23 mouse cellular contexts compared by ENCODE assay signal in genomic region chr5:88727593-88728144, GRCm38 (mm10). TPM values are rescaled to one million over a fixed set of nuclear protein-coding genes. Genes with fewer than 3 reads are reported as not detected.
A peak's percentile ranks its signal among the peaks of the same experiment; 100 is the strongest.
DNase-seq lines count a peak whose midpoint lies in the region; ATAC-seq and TF ChIP-seq lines count a peak whose summit lies in the region.
"Had no signal": no experiment of that assay in that cellular context is flagged by ENCODE, and none has a peak within 500 bp of the region (broad histone marks: within the 10 kb centered on the region; RNA-seq: fewer than 3 reads in every experiment).

No protein-coding gene starts in this region.

- ATAC-seq in liver, embryonic 13.5 days (ENCODE audit: low read depth), result no peak
- no peak for ATAC-seq in liver, embryonic 12.5 days
- ATAC-seq in intestine, embryonic 15.5 days, result peak; percentile 41; the same call in 1 of the 2 replicates
- ATAC-seq: forebrain, postnatal 0 days; hindbrain, postnatal 0 days; Patski had no signal

- no peaks in the 10 kb centered on the region for H3K27me3 ChIP-seq in liver, embryonic 13.5 days
- H3K27me3 ChIP-seq in liver, embryonic 12.5 days (replicated peaks), result no peaks in the 10 kb centered on the region
- no peaks in the 10 kb centered on the region for H3K27me3 ChIP-seq in CH12.LX (replicated peaks)
- no peaks in the 10 kb centered on the region for H3K27me3 ChIP-seq in intestine, embryonic 15.5 days (replicated peaks)
- H3K27me3 ChIP-seq in midbrain, embryonic 10.5 days (ENCODE audit: low read depth, poor library complexity, severe bottlenecking), result no peaks in the 10 kb centered on the region
- H3K27me3 ChIP-seq: embryonic facial prominence, embryonic 13.5 days; Patski; stomach, embryonic 15.5 days had no signal

- no peak for DNase-seq in liver, embryonic 13.5 days
- no peak for DNase-seq in CH12.LX (ENCODE audit: extremely low read depth)
- DNase-seq in lung, postnatal 25 days (ENCODE audit: low spot score), result no peak
- DNase-seq in midbrain, embryonic 10.5 days (ENCODE audit: low spot score), result no peak
- no peak for DNase-seq in frontal cortex, postnatal 25 days (ENCODE audit: low spot score in 2 of 2)
- DNase-seq: adrenal gland, postnatal 36 days; cerebellum, adult 2 months; forebrain, postnatal 0 days; gastrocnemius, postnatal 10 days; heart, postnatal 4 days; left cerebral cortex, postnatal 4 days; lung, adult 18-20 months; midbrain, embryonic 14.5 days; spleen, adult 18-20 months had no signal

- no peak overlapping the region for H3K4me3 ChIP-seq in liver, embryonic 13.5 days (replicated peaks)
- H3K4me3 ChIP-seq in liver, embryonic 12.5 days, result no peak overlapping the region
- H3K4me3 ChIP-seq in CH12.LX (replicated peaks in 1 of 3; ENCODE audit: low read depth in 2 of 3, low read length in 2 of 3, poor library complexity in 1 of 3), result no peak overlapping the region
- H3K4me3 ChIP-seq in intestine, embryonic 15.5 days (replicated peaks), result no peak overlapping the region
- no peak overlapping the region for H3K4me3 ChIP-seq in midbrain, embryonic 10.5 days
- H3K4me3 ChIP-seq: embryonic facial prominence, embryonic 13.5 days; layer of hippocampus, adult 2 months; stomach, embryonic 15.5 days had no signal

- H3K4me1 ChIP-seq in liver, embryonic 13.5 days (replicated peaks), result peaks cover 53% of the 10 kb centered on the region
- peaks cover 53% of the 10 kb centered on the region for H3K4me1 ChIP-seq in liver, embryonic 12.5 days
- H3K4me1 ChIP-seq in CH12.LX (ENCODE audit: control insufficient read depth in 1 of 2, insufficient read depth in 2 of 2), result peaks cover 4 to 22% of the 10 kb centered on the region in 2 experiments; a peak in 2 of 4 replicates
- H3K4me1 ChIP-seq in intestine, embryonic 15.5 days (replicated peaks), result 0 out of 2 replicates have a peak, but pooled peaks cover 2% of the 10 kb centered on the region
- H3K4me1 ChIP-seq in midbrain, embryonic 10.5 days, result peaks cover 7% of the 10 kb centered on the region

- H3K9me3 ChIP-seq in liver, embryonic 13.5 days (replicated peaks), result no peaks in the 10 kb centered on the region
- no peaks in the 10 kb centered on the region for H3K9me3 ChIP-seq in liver, embryonic 12.5 days (replicated peaks)
- no peaks in the 10 kb centered on the region for H3K9me3 ChIP-seq in CH12.LX (replicated peaks; ENCODE audit: low read length)
- H3K9me3 ChIP-seq in intestine, embryonic 15.5 days, result no peaks in the 10 kb centered on the region
- H3K9me3 ChIP-seq in midbrain, embryonic 10.5 days (replicated peaks), result no peaks in the 10 kb centered on the region
- H3K9me3 ChIP-seq: embryonic facial prominence, embryonic 13.5 days; stomach, embryonic 15.5 days had no signal

- no peak for TF ChIP-seq POLR2A in CH12.LX (IDR thresholded peaks at IDR 0.05; ENCODE audit: low read depth, low read length)

- no peak for TF ChIP-seq CTCF in CH12.LX (conservative IDR thresholded peaks at IDR 0.05 in 1 of 2, IDR thresholded peaks at IDR 0.05 in 1 of 2; ENCODE audit: low read depth in 2 of 2, low read length in 2 of 2)

- TF ChIP-seq EP300 in CH12.LX (IDR thresholded peaks at IDR 0.05; ENCODE audit: low read length), result no peak

- no peak for TF ChIP-seq RAD21 in CH12.LX (IDR thresholded peaks at IDR 0.05; ENCODE audit: low read depth, low read length)

- H3K9ac ChIP-seq in liver, embryonic 13.5 days, result 0 out of 2 replicates have a peak overlapping the region, but pooled peaks have one; percentile 13
- no peak overlapping the region for H3K9ac ChIP-seq in liver, embryonic 12.5 days
- H3K9ac ChIP-seq in CH12.LX (ENCODE audit: insufficient read depth, low read depth), result peak overlapping the region; percentile 33; the same call in 1 of the 2 replicates
- no peak overlapping the region for H3K9ac ChIP-seq in intestine, embryonic 15.5 days
- H3K9ac ChIP-seq: embryonic facial prominence, embryonic 13.5 days; forebrain, postnatal 0 days; stomach, embryonic 15.5 days had no signal

- 61% methylated on average over 3 of the region's 3 CpGs for WGBS in liver, embryonic 13.5 days (ENCODE audit: insufficient replicate concordance)
- WGBS in liver, embryonic 12.5 days (ENCODE audit: insufficient replicate concordance), result 69% methylated on average over 3 of the region's 3 CpGs
- 57% methylated on average over 3 of the region's 3 CpGs for WGBS in intestine, embryonic 15.5 days
- 91% methylated on average over 3 of the region's 3 CpGs for WGBS in midbrain, embryonic 10.5 days

- H3K79me2 ChIP-seq in CH12.LX (replicated peaks; ENCODE audit: control insufficient read depth, extremely low read depth, insufficient read depth, poor library complexity, severe bottlenecking), result peaks cover 34% of the 10 kb centered on the region

- H3K27ac ChIP-seq in liver, embryonic 13.5 days, result peak overlapping the region; percentile 20; the same call in 1 of the 2 replicates
- no peak overlapping the region for H3K27ac ChIP-seq in liver, embryonic 12.5 days
- no peak overlapping the region for H3K27ac ChIP-seq in CH12.LX (ENCODE audit: insufficient read depth, low read depth)
- no peak overlapping the region for H3K27ac ChIP-seq in intestine, embryonic 15.5 days
- H3K27ac ChIP-seq in midbrain, embryonic 10.5 days (replicated peaks), result no peak overlapping the region
- H3K27ac ChIP-seq: embryonic facial prominence, embryonic 13.5 days; hindbrain, postnatal 0 days; kidney, postnatal 0 days; layer of hippocampus, adult 2 months; macrophage; stomach, embryonic 15.5 days had no signal

- in situ Hi-C loops in CH12.LX (cut with MboI; ENCODE audit: low pct_ligation_motif_present, low pct_unique_long_range_greater_than_20kb, low sequenced_read_pairs), result no loop called here

- dilution Hi-C loops in CH12.LX (cut with MboI; ENCODE audit: extremely low pct_ligation_motif_present, extremely low pct_unique_long_range_greater_than_20kb, low sequenced_read_pairs), result no loop called here

- peaks cover 5% of the 10 kb centered on the region for H3K36me3 ChIP-seq in liver, embryonic 13.5 days
- peaks cover 20% of the 10 kb centered on the region for H3K36me3 ChIP-seq in liver, embryonic 12.5 days
- peaks cover 3 to 30% of the 10 kb centered on the region in 2 experiments for H3K36me3 ChIP-seq in CH12.LX (replicated peaks in 1 of 2; ENCODE audit: control insufficient read depth in 1 of 2, insufficient read depth in 1 of 2, low read length in 1 of 2)
- no peaks in the 10 kb centered on the region for H3K36me3 ChIP-seq in intestine, embryonic 15.5 days
- peaks cover 7% of the 10 kb centered on the region for H3K36me3 ChIP-seq in midbrain, embryonic 10.5 days
- H3K36me3 ChIP-seq: stomach, embryonic 15.5 days had no signal

- H3K4me2 ChIP-seq in liver, embryonic 13.5 days, result no peak overlapping the region
- H3K4me2 ChIP-seq in liver, embryonic 12.5 days, result no peak overlapping the region
- peak overlapping the region; percentile 66 for H3K4me2 ChIP-seq in CH12.LX (ENCODE audit: insufficient read depth, low read depth, poor library complexity, severe bottlenecking)
- H3K4me2 ChIP-seq in intestine, embryonic 15.5 days (replicated peaks), result no peak overlapping the region
- H3K4me2 ChIP-seq: embryonic facial prominence, embryonic 13.5 days; stomach, embryonic 15.5 days had no signal

TF ChIP-seq in CH12.LX, 34 proteins besides CTCF, POLR2A, EP300 and RAD21 (continues in another document):
- TF ChIP-seq RCOR1 (conservative IDR thresholded peaks at IDR 0.05; ENCODE audit: low read depth, low read length) (no peak), USF2 (conservative IDR thresholded peaks at IDR 0.05; ENCODE audit: low read depth, low read length) (no peak), E2F4 (IDR thresholded peaks at IDR 0.05; ENCODE audit: insufficient replicate concordance, low read depth, low read length) (no peak), BHLHE40 (IDR thresholded peaks at IDR 0.05; ENCODE audit: low read depth, low read length) (no peak), CHD1 (IDR thresholded peaks at IDR 0.05; ENCODE audit: low read depth, low read length) (no peak), MXI1 (IDR thresholded peaks at IDR 0.05; ENCODE audit: low read depth, low read length) (no peak), MEF2A (IDR thresholded peaks at IDR 0.05; ENCODE audit: borderline replicate concordance, low read depth, low read length) (no peak), MAFK (IDR thresholded peaks at IDR 0.05; ENCODE audit: insufficient replicate concordance, low read length) (no peak), NRF1 (IDR thresholded peaks at IDR 0.05; ENCODE audit: low read depth, low read length) (no peak), ZNF384 (IDR thresholded peaks at IDR 0.05; ENCODE audit: low read depth, low read length) (no peak), MAX (IDR thresholded peaks at IDR 0.05; ENCODE audit: low read length) (no peak), TBP (conservative IDR thresholded peaks at IDR 0.05; ENCODE audit: low read depth, low read length) (no peak)

RNA-seq across cellular contexts. Expression of gene Mob1b, which starts 7.0 kb away (rescaled TPM):
- polyA plus RNA-seq in liver, embryonic 13.5 days (2015; fragmentation: Nextera tagmentation; extraction: Ambion mirVana), result 8.8 and 11.4 TPM in 2 replicates
- polyA plus RNA-seq in liver, embryonic 12.5 days (2016; fragmentation: Nextera tagmentation; extraction: Ambion mirVana), result 13.3 and 13.5 TPM in 2 replicates
- total RNA-seq in CH12.LX (2012; rRNA removed) (7.0 and 7.6 TPM in 2 replicates), CH12.LX (2014; rRNA removed) (11.9 and 13.0 TPM in 2 replicates)
- 9.0 and 10.5 TPM in 2 replicates for polyA plus RNA-seq in CH12.LX (2012; ENCODE audit: insufficient read length, low read depth)
- polyA plus RNA-seq in intestine, embryonic 15.5 days (2015; fragmentation: Nextera tagmentation; extraction: Ambion mirVana), result 9.6 and 11.4 TPM in 2 replicates
- polyA plus RNA-seq in midbrain, embryonic 10.5 days (2016; fragmentation: Nextera tagmentation; extraction: Ambion mirVana), result 10.8 and 13.2 TPM in 2 replicates

RNA-seq across cellular contexts. Expression of gene Dck, which starts 37.1 kb away (rescaled TPM):
- polyA plus RNA-seq in liver, embryonic 13.5 days (2015; fragmentation: Nextera tagmentation; extraction: Ambion mirVana), result 95.8 and 127 TPM in 2 replicates
- 96.1 and 100 TPM in 2 replicates for polyA plus RNA-seq in liver, embryonic 12.5 days (2016; fragmentation: Nextera tagmentation; extraction: Ambion mirVana)
- total RNA-seq in CH12.LX (2012; rRNA removed), result 13.7 and 15.4 TPM in 2 replicates
- total RNA-seq in CH12.LX (2014; rRNA removed), result 31.2 and 33.9 TPM in 2 replicates
- 20.9 and 25.5 TPM in 2 replicates for polyA plus RNA-seq in CH12.LX (2012; ENCODE audit: insufficient read length, low read depth)
- 38.0 and 44.2 TPM in 2 replicates for polyA plus RNA-seq in intestine, embryonic 15.5 days (2015; fragmentation: Nextera tagmentation; extraction: Ambion mirVana)
- polyA plus RNA-seq in midbrain, embryonic 10.5 days (2016; fragmentation: Nextera tagmentation; extraction: Ambion mirVana), result 118 and 119 TPM in 2 replicates

RNA-seq across cellular contexts. Expression of gene Grsf1, which starts 51.7 kb away (rescaled TPM):
- polyA plus RNA-seq in liver, embryonic 13.5 days (2015; fragmentation: Nextera tagmentation; extraction: Ambion mirVana), result 29.5 and 30.7 TPM in 2 replicates
- 47.0 and 48.6 TPM in 2 replicates for polyA plus RNA-seq in liver, embryonic 12.5 days (2016; fragmentation: Nextera tagmentation; extraction: Ambion mirVana)
- total RNA-seq in CH12.LX (2012; rRNA removed) (56.8 and 60.5 TPM in 2 replicates), CH12.LX (2014; rRNA removed) (109 and 115 TPM in 2 replicates)
- 100 and 126 TPM in 2 replicates for polyA plus RNA-seq in CH12.LX (2012; ENCODE audit: insufficient read length, low read depth)
- polyA plus RNA-seq in intestine, embryonic 15.5 days (2015; fragmentation: Nextera tagmentation; extraction: Ambion mirVana), result 47.2 and 47.9 TPM in 2 replicates
- polyA plus RNA-seq in midbrain, embryonic 10.5 days (2016; fragmentation: Nextera tagmentation; extraction: Ambion mirVana), result 79.7 and 81.7 TPM in 2 replicates

Comparison
In these comparisons a context has a peak if more than half of its experiments do, and no peak if none do; other contexts are left out.
1. H3K9ac ChIP-seq: peak in liver, embryonic 13.5 days (single experiment) and CH12.LX (single experiment); none in liver, embryonic 12.5 days (single experiment) and intestine, embryonic 15.5 days (single experiment).